Mouse (Mus musculus): ENCODE data around the gene Ssrp1. TPM values are rescaled to one million over a fixed set of nuclear protein-coding genes. Genes with fewer than 3 reads are reported as not detected.

The Ssrp1 gene
- total RNA-seq (2023) = 100 to 1,000 TPM; 114 to 133 TPM

GRCm38 (mm10) chr2:85037047-85038026 is at the start of gene Ssrp1, which contains the start of gene P2rx3:
Gene Ssrp1 (plus strand): TSS chr2:85037234.
Gene P2rx3 (minus strand): TSS chr2:85037462.

GRCm38 (mm10) chr2:84987930-84988329 is 49.1 kb upstream of the Ssrp1 start, which contains the start of gene Prg3:
Gene Prg3 (plus strand): TSS chr2:84988215.

GRCm38 (mm10) chr2:85047596-85048167 is 10.6 kb downstream of the Ssrp1 start, which contains the start of gene Tnks1bp1:
Gene Tnks1bp1 (plus strand): TSS chr2:85048022.

Other genes starting within 250 kb of the Ssrp1 start
- gene Ube2l6, start 238.4 kb upstream of the Ssrp1 start, total RNA-seq (2023) = 10 to 100 TPM; 24.8 to 32.7 TPM
- not detected for gene Smtnl1, start 214.6 kb upstream of the Ssrp1 start, total RNA-seq (2023)
- 1 to 10 TPM; 6.8 to 7.5 TPM for gene Timm10, start 210.2 kb upstream of the Ssrp1 start, total RNA-seq (2023)
- 10 to 100 TPM; 12.0 to 18.7 TPM for gene Slc43a1, start 198.4 kb upstream of the Ssrp1 start, total RNA-seq (2023)
- not detected for gene Rtn4rl2, start 150.5 kb upstream of the Ssrp1 start, total RNA-seq (2023)
- gene Slc43a3, start 100.7 kb upstream of the Ssrp1 start, total RNA-seq (2023) = 10 to 100 TPM; 56.8 to 83.3 TPM
- gene Prg2, start 56.8 kb upstream of the Ssrp1 start, total RNA-seq (2023) = 100 to 1,000 TPM in 1 of 2 experiments, 10 to 100 TPM in 1; 99.9 to 438 TPM
- gene Prg3, start 49.0 kb upstream of the Ssrp1 start, total RNA-seq (2023) = 10 to 100 TPM in 1 of 2 experiments, 1 to 10 TPM in 1; 5.6 to 27.4 TPM
- gene P2rx3, start 228 bp downstream of the Ssrp1 start, total RNA-seq (2023) = under 1 TPM in 1 of 2 experiments, not detected in 1; 0.96 TPM
- gene Tnks1bp1, start 10.8 kb downstream of the Ssrp1 start, total RNA-seq (2023) = 1 to 10 TPM; 9.8 to 10.0 TPM
- 1 to 10 TPM; 5.0 to 5.9 TPM for gene Aplnr, start 99.0 kb downstream of the Ssrp1 start, total RNA-seq (2023)
- not detected for gene Lrrc55, start 160.0 kb downstream of the Ssrp1 start, total RNA-seq (2023)

All from neutrophil, adult 83 days (primary cell).